Mouse (Mus musculus): ENCODE measurements at regions not wholly inside any gene's neighbourhood (a gene's known extent, or its start where the extent isn't known, plus 50 kb on each side); places are given as distances from the start of the nearest gene placed in this dataset.

- no peak for DNase-seq
Measured at GRCm38 (mm10) chr14:62191624-62192023, 100.8 kb upstream of the Rnaseh2b start.

GRCm38 (mm10) chr14:62192814-62193213 lies 99.6 kb upstream of the Rnaseh2b start:
- DNase-seq, result no peak

- DNase-seq, result no peak
Measured at GRCm38 (mm10) chr14:62193371-62193770, 99.0 kb upstream of the Rnaseh2b start.

GRCm38 (mm10) chr14:62196776-62197175 lies 95.6 kb upstream of the Rnaseh2b start:
- DNase-seq, result no peak

- DNase-seq, result no peak
Measured at GRCm38 (mm10) chr14:62198476-62199190, 93.8 kb upstream of the Rnaseh2b start.

- no peak for DNase-seq
Measured at GRCm38 (mm10) chr14:62215071-62215470, 77.3 kb upstream of the Rnaseh2b start.

GRCm38 (mm10) chr14:62216995-62217394 lies 75.4 kb upstream of the Rnaseh2b start:
- no peak for DNase-seq

- no peak for DNase-seq
Measured at GRCm38 (mm10) chr14:62217971-62218370, 74.4 kb upstream of the Rnaseh2b start.

- DNase-seq, result peak; percentile 47 to 71
Measured at GRCm38 (mm10) chr14:62218716-62219115, 73.7 kb upstream of the Rnaseh2b start.

GRCm38 (mm10) chr14:62220770-62221169 lies 71.6 kb upstream of the Rnaseh2b start:
- no peak for DNase-seq
